Mouse (Mus musculus) cerebellum, postnatal 10 days (tissue): ENCODE results near the gene Psmb3.

Experiments
- DNase-seq, 2 experiments: peaks; one replicate each; pipeline ENCODE4 v3.0.0; 2021; ENCODE audit warnings: mixed read lengths in 2 of 2

Psmb3 gene

DNA sequence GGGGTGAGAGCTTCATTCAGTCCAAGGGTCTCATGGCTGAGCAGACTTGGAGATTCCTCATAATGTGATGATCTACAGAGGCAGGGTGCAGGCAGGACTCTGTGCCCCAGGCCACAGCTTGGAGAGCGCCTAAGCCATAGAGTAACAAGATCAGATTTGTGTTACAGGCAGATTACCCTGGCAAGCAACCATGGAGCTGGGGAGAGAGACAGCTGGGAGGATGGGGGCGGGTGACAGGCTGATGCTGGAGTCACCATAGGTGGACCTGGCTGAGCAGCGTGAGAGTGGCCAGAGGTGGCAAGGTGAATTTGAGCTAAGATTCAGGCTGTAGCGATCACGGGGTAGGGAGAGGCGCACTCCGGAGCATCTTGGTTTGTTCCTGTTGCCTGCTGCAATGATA, 35.0 kb upstream of the Psmb3 start:
- no peak for DNase-seq

DNA sequence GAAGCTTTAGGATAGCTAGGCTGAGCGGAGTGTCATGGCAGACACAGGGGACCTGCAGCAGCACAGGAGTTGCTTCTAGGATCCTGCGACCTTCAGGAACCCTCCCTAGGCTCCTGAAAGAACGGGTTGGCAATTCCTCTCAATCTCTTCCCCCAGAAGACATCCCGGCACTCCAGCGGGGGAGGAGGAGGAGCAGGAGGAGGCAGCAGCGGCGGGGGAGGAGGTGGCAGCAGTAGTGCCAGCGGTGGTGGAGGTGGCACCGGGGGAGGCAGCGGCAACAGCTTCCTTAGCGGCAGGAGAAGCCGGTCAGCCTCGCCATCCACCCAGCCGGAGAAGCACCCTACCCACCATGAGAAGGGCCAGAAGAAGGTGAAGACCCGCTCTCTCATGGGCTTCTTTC, 33.9 kb upstream of the Psmb3 start:
- DNase-seq: peak in 1 of 2 experiments; percentile 49

DNA sequence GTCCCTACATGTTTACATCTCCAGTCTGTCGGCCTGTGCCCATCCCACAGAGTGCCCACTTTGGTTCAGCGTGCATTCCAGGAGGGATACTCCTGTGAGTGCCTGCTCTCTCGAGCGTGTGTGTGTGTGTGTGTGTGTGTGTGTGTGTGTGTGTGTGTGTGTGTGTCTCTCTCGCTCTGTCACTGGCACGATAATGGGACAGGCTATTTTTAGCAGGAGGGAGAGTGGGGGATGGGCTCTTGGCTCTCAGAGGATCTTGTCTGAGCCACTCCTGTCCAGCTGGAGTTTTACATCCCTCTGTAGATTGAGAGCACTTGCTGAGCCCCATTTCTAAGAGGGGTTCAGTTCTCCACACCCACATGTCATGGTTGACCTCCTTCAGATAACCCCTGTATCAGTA, 33.4 kb upstream of the Psmb3 start:
- DNase-seq: peak; percentile 87 to 94

DNA sequence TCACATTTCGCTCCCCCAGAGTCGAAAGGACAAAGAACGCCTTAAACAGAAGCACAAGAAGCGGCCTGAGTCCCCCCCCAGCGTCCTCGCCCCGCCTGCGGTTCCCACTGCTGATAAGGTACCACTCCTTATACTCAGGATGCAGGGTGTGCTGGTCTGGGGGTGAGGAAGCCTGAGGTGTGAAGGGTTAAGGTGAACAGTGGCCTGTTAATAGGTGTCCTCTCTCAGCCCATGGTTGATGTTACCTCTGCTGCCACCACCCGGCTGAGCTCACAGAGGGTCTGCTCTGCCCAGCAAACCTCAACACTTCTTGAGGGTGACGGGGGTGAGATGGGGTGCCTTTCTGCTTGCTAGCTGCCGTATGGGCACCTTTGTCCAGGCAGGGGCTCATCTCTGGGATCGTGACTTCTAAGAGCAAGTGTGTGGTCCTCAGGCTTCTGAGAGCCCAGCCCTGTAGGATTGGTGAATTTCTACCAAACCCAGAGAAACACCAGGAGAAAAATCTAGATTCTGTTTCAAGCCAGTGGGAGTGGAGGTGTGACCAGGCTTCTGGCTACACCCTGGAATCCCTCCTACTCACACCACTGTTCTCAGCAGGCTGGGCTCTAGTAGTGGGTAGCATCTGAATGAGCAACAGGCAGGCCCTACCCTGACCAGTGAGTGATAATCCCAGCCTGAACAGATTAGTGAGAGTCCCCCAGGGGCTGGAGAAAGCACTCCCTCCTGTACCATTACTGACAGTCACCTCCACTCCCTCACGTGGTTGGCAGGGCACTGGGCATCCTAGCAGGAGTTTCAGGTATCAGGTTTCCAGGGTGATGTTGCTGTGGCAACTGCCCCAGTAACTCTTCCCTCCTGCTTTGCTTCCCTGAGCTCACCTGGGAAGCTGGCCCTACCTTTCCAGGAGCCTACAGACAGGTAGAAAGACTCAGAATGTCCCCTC, 32.7 kb upstream of the Psmb3 start:
- DNase-seq: peak in 1 of 2 experiments; percentile 59

DNA sequence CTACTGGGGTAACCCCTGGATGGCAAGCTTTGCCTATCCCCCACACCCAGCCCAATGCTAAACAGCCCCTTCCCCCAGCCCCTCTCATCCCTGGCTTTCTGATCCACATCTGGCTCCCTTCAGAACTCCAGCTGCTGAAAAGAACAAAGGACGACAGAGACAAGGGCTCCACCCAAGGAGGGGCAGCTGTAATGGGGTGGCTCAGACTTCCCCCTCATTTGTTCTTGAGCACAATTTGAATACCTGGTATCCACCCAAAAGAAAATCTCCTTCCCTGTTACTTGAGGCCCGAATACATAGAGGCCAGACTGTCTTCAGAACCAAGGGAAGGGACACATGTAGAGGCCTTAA, 32.0 kb upstream of the Psmb3 start:
- DNase-seq: no peak

DNA sequence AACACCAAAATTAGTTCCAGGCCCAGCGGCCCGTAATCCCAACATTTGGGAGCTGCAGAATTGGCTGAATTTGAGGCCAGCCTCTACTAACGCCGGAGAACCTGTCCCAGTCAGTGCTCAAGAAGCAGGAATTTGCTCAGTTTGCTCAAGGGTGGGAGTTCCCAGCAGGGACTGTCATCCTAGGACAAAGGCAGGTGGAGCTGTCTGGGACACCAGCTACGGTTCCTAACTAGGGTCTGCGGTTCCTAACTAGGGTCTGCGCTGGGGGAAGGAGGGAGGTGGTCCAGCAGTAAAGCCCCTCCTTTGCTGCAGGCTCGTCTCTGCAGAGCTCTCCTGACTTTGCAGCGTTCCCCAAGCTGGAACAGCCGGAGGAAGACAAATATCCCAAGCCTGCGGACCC, 30.1 kb upstream of the Psmb3 start:
- DNase-seq: no peak

DNA sequence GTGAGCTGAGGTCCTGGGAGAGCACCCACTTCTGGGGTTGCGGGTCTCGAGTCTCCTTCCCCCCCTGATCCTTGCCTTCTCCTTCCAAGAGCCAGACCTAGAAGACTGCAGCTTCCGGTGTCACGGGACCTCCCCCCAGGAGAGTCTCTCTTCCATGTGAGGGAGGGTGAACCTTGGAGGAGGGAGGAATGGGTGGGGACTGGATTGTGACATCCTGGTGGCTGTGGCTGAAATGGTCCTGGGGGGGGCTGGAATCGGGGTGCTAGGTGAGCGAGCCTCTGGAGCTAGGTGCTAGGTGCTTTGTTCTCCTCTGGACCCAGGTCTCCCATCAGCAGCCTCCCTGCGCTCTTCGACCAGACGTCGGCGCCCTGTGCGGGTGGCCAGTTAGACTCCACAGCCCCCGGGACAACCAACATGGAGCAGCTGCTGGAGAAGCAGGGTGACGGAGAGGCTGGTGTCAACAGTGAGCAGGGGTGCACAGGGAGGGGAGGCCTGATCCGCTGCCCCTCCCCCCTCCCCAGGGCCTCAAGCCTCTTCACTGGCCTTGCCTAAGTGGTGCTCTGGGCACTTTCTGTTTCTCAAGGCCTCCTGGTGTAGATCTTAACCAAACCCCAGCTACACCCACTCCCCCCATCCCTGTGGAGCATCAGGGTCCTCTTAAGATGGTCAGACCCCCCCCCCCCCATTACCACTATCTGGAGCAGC, 27.0 kb upstream of the Psmb3 start:
- DNase-seq: no peak

DNA sequence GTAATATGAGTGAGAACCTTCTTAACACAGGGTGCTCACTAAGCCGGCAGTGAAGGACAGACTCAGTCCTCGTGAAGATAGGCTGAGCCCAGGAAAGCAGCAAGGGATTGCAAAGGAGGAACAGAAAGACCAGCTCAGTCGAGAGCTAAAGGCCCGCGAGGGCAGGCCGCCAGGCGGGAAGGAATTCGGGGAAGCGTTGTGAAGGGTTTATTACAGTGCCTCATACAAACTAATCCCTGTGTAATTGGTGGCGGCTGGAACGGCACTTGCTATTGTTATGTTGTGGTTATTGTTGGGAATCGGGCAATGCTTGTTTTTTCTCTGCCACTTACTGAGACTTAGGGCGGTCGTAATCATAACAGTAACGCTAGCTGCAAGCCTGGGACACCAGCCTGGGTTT, 25.8 kb upstream of the Psmb3 start:
- peak in 1 of 2 experiments; percentile 53 for DNase-seq

DNA sequence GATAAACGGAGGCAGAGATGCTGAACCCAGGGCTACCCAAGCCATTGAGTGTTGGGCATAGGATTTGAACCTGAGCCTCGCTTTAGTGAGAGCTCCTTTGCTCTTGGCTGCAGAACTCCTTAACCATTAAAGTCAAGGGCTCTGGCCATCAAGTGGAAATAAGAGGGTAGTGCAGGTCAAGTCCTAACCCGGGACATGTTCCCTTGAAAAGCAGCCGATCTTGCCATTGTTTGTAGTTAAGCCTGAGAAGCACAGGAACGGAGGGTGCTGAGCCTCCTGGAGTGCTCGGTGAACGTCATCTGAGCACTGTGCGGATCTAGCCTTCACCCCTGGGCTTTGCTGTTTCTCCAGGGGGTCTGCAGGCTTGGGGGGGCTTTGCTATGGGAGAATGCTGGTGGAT, 25.4 kb upstream of the Psmb3 start:
- DNase-seq: no peak

DNA sequence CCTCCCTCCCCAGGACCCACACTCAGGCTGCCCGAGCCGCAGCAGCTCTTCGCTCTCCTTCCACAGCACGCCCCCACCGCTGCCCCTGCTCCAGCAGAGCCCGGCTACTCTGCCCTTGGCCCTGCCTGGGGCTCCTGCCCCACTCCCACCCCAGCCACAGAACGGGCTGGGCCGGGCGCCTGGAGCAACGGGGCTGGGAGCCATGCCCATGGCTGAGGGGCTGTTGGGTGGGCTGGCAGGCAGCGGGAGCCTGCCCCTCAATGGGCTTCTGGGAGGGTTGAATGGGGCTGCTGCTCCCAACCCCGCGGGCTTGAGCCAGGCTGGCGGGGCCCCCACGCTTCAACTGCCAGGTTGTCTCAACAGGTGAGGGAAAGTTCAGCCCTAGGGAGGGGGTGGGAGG, 24.9 kb upstream of the Psmb3 start:
- peak in 1 of 2 experiments; percentile 51 for DNase-seq

DNA sequence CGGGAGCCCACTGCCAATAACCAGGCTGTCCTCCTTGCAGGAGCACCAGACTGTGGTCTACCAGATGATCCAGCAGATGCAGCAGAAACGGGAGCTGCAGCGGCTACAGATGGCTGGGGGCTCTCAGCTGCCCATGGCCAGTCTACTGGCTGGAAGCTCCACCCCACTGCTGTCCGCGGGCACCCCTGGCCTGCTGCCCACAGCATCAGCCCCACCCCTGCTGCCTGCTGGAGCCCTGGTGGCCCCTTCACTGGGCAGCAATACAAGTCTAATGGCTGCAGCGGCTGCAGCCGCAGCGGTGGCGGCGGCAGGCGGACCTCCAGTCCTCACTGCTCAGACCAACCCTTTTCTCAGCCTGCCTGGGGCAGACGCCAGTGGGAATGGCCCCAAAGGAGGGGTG, 22.8 kb upstream of the Psmb3 start:
- DNase-seq: peak; percentile 79 to 87

DNA sequence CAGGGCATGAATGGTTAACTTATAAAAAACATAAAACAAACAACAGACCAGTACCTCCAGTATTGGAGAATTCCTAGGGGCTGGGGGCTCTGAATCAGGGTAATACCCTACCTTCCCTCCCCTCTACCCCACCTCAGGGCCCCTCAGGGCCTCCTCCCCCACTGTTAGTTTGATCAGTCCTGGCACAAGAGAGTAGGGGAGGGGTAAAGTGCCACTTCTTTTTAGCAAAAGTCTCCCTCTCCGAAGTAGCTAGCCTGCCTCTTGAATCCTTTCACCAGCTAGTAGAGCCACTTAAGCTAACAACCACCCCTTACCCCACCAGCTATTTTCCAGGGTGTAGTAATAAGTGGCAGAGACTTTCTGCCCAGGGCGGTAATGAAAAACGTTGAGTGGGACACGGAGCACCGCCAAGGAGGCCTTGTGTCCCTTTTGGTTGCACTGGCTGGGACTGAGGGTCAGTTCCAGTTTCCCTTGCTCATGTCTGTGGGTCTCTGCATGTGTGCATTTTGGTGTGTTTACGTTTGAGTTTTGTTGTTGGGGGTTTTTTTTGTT, 20.6 kb upstream of the Psmb3 start:
- DNase-seq: no peak

DNA sequence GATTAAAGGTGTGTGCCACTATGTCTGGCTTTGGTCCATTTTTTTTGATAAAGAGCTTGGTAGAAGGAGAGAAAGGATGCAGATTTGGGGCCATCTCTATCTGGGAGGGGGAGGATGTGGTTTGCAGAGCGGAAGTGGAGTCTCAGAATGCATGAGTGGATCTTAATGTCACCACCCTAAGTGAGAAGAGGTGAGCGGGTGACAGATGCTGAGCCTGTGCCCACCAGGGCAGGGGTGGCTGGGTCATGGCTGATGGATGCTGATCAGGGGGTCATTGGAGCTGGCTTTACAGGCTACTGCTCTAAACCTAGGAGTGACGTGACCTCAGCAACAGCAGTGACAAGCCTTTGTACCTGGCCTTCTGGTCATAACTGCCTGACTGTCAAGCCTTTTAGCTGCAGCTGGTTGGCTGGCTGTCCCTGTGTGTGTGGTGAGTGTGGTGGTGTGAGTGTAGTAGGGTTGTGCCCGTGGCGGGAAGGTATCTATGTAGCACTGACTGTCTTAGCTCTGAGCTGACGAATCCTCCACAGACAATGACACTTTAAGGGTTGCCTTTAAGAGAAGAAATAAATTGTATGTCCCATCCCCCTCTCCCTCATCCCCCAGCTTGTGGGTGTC, 19.0 kb upstream of the Psmb3 start:
- DNase-seq: no peak

DNA sequence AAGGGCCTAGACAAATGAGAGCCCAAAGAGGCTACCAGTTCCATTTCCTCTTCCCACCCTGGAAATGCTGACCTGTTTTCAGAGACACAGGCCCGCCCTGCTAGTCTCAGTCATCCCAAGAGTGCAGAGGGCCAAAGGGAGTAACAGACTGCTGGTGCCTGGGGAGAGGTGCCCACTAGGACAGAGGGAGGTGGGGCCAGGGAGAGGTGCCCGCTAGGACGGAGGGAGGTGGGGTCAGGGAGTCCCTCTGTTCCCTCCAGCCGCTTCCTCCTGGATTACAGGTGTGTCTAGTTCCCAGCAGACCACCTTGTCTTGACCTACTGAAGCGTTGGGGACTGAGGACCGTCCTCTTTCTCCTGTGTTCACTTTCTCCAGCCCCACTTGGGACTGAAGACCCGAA, 18.4 kb upstream of the Psmb3 start:
- no peak for DNase-seq

DNA sequence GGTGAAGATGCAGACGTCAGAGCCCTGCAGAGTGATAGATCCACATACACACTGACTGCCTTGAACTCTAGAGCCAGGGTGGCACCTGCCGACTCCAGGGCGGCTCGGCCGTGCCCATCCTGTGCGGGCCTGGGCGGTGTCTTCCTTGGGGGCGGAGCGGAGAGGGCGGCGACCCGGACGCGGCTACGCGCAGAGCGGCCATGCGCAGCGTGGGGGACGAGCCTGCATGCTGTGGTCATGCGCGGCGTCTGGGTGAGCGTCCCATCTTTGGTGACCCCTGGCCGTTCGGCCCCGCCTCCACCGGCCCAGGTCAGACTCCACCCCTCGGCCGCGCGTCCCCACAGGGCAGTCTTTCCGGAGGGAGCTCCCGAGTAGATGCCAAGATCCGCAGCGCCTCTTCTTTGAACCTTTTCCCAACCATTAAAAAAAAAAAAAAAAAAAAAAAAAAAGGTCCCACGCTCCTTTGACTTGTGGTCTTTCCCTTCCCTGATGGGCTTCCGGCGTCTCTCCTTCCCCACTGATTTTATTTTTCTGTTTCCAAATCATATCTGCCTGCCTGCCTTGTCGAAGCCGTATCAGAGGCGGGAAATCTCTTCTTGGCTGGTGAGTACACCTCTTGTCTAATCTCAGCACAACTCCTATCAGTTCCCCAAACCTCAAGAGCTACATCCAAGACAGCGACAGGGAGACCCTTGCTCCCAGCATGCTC, 17.4 kb upstream of the Psmb3 start, which contains the start of gene Cisd3:
TSS of gene Cisd3 (plus strand) at position 214 of the 709 bp plus-strand sequence.
- peak; percentile 81 to 90 for DNase-seq

DNA sequence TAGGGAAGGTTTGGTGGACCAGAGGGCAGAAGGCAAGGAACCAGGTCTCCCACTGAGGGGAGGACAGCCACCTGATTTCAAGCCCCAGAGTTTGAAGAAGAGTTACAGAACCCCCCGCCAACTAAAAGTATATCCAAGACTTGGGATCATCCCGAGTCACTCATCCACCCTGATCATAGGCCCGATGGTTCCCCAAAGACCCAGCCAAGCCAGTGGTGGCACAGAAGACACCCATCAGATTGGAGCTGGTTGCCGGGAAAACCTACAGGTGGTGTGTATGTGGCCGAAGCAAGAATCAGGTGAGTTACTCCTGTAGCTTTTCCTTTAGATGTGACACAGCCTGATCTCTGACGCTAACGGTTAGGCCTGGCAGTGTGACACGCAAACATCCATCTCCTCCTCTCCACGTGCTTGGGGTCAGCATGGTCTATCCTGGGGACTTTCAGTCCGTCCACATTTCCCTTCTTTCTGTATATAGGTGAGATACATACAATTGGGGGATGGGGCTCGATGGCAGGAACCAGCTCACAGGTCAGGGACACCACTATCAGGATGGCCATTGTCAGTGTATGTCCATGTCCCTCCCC, 16.8 kb upstream of the Psmb3 start:
- no peak for DNase-seq

DNA sequence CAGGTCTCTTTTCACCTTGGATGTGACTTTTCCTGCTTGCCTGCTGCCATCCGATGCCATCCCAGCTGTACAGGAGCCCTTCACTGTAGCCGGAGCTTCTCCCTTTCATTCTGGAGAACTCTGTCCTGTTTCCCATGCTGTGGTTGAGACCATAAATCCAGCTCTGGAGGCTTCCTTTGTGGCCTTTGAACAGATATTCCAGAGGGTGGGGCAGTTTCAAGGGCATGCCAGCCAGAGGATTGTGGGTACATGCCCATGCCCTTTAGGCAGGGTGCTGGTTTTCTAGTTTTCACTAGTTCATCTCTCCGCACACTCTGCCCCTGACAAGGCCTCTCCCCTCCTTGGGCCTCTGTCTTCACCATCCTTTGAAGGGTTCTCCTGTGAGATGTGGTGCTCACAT, 16.1 kb upstream of the Psmb3 start:
- no peak for DNase-seq

DNA sequence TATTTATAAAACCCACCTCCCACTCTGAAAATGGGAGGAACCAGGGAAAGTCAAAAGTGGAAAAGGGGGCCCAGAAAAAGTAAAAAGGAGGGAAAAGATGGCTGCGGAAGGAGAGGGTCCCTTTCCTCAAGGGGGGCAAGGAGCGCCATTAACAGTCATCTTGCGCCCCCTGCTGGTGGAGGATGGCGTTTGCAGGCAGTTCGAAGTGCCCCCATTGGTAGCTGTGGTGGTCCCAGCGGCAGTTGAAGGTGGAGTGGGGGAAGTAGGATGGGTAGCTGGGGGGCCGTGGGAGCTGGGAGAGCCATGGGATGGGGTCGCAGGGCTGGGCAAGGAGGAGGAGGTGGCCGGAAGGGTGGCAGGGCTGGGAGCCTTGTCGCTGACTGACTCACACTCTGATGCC, 13.3 kb upstream of the Psmb3 start:
- peak; percentile 90 to 93 for DNase-seq

DNA sequence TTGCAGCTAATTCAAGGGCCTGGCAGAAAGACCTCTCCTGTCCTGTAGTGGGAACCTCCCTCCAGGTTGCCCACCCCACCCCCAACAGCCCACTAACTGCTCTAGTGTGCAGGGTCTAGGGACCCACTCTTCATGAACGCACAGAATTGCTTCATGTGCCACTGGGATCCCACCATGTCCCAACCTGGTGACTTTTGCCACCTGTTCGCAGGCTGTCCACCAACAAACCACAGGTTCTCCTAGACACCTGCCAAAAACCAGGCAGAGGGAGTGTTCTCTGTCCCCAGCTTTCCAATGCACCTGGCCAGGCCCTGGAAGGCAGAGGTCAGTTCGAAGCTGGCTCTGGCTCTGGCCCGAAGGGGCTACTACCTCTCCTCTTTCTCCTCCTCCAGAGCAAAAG, 8.8 kb upstream of the Psmb3 start:
- DNase-seq: peak in 1 of 2 experiments; percentile 34

DNA sequence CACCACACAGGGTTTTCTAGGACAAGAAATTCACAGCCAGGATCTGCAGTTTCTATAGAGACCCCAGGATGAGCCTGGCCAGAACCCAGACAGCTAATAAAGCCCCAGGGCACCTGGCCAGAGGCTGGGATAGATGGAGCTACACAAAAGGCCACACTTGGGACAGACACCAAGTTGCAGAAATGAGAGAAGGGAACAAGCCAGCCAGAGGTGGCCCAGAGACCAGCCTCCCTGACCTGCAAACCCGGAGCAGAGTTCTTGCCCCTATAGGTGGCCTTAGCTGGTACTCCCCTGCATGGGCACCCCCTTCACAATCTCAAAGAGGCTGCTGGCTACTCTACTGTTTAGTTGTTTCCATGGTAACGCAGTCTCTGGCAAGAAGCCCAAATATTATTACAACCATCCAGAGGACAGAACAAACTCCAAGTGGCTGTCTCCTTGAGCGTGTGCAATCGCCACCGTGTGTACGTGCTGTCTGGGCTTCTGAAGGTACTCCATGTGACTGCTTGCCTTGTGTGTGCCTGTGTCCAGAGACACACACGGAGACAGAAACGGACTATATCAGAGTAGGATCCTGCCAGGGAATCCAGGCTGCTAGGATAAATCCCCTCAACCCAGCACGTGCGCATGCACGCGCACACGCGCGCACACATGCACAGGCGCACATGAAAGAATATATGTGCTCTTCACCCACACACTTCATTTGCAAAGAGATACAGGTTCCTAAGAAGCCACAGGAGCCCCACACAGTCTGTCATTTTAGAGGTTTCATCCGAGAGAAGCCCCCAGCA, 8.1 kb upstream of the Psmb3 start:
- peak; percentile 81 to 89 for DNase-seq

DNA sequence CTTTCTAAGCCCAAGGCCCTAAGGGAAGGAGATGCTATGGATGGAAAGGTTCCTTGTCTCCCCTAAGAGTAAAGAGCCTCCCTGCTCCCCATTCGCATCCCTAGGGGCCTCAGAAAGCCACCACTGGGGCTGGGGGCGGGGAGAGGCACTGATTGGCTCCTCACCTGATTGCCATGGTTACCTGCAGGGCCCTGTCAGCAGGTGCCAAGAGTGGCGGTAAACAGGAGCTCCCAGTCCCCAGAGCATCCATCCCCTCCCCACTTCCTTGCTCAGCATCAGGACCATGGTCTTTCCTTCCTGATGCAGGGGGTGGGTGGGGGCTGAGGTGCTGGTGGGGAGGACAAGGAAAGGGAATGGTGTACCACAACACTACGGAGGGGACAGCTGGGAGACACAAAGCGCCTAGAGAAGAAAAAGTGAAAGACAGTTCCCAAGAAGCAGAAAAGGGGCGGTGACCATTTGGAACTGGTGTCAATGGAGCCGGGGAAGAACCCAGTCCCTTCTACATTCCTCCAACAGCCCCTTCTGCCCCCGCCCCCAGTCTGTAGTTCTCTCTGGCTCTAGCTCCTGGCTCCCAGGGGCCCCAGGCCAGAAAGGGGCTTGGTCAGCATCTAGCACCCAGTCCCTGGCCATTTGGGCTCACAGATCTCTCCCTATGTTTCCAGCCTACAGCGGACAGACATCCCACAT, 7.3 kb upstream of the Psmb3 start:
- DNase-seq: peak in 1 of 2 experiments; percentile 53
